Mouse (Mus musculus) spleen, postnatal 10 days (tissue): ENCODE results near the gene Rab40b.
"Not testable (repeated sequence)": the region's sequence is repeated elsewhere in the genome, so short reads cannot be mapped to it uniquely, and the experiment has no call there.

Source experiments
- DNase-seq, 2 experiments: peaks; one replicate each; pipeline ENCODE4 v3.0.0; 2021 to 2022; ENCODE audit warnings: low spot score in 2 of 2

Gene Rab40b

DNA sequence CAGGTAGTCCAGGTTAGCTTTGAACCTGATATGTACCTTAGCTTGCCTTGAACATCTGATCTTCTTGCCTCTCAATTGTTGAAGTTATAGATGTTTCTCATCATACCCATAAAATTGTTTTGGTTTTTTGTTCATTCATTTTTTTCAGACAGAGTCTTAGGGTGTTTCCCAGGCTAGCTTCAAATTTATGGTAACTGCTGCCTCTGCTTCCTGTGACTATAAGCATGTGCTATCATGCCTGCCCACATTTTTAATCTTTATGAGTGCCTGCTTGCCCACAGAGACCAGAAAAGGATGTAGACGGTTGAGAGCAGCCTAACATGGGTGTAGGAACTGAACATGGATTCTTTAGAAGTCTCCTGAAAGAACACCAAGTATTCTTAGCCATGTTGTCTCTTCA, 19.3 kb downstream of the Rab40b start:
- no peak for DNase-seq

DNA sequence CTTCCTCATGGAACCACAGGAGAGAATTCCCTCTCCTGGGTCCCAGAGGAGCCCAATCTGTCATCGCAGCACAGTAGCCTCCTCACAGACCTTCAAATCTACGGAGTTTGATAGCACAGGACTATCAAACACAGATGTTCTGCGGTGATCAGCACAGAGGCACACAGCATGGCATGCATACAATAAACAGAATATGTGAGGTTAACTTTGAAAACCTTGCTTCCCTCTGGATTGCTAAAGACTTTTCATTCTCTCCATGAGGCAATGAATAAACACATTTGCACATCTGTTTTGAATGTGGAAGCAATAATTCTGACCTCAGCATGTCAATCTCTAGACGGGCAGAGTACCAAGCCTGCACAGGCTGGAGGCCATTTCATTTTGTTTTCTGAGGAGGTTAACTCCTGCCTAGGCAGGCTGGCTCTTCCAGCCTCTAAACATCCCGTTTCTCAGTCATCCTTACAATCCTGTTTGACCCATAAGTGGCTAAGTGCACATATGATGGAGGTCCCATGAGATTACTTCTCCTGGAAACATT, 20.8 kb downstream of the Rab40b start:
- no peak for DNase-seq

DNA sequence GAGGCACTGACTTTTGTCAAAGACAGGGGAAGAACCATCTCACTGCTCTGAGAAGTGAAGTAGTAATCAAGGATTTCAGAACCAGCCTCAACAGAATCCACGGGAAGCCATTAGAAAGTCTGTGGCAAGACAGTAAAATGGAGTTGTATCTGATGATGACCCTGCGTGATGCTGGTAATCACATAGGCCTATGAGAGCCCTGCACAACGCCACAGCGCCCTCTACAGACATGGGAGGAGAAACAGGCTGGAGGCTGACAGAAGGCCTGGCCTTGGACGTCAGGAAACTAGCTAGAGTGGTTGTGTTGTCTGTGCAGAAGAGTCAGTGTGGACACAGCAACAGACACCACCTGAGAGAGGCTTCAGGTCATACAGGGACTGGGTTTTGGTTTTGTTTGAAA, 25.8 kb downstream of the Rab40b start:
- DNase-seq: peak; percentile 29 to 72

DNA sequence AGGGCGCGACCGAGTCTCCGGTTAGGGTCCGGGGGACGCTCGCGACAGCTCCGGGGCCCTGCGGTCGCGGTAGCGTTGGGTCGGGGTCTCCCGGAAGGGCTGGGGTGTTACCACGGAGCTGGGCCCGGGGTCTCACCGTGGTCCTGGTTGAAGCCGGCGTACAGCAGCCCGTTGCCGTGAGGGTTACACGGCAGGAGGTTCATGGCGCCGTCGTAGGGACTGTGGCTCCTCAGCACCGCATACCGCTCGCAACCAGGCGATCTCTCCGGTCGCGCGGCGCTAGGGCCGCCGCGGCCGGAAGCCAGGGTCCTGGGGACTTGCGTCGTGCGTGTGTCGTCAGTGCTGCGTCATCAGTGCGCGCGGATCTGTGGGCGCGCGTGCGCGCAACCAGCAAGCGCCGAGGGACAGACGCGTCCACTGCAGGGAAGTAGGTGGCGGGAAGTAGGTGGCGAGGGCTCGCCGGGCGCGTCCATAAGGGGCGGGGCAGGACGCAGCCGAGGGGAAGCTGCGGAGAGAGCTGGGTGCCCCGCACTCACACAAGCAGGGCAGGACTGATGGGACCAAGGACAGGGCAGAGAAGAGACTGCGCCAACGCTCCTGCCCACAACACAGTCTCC, 33.9 kb downstream of the Rab40b start, which contains the start of gene Wdr45b:
Gene Wdr45b (minus strand): TSS at position 355 of the 617 bp plus-strand sequence.
- peak; percentile 97 to 99 for DNase-seq

DNA sequence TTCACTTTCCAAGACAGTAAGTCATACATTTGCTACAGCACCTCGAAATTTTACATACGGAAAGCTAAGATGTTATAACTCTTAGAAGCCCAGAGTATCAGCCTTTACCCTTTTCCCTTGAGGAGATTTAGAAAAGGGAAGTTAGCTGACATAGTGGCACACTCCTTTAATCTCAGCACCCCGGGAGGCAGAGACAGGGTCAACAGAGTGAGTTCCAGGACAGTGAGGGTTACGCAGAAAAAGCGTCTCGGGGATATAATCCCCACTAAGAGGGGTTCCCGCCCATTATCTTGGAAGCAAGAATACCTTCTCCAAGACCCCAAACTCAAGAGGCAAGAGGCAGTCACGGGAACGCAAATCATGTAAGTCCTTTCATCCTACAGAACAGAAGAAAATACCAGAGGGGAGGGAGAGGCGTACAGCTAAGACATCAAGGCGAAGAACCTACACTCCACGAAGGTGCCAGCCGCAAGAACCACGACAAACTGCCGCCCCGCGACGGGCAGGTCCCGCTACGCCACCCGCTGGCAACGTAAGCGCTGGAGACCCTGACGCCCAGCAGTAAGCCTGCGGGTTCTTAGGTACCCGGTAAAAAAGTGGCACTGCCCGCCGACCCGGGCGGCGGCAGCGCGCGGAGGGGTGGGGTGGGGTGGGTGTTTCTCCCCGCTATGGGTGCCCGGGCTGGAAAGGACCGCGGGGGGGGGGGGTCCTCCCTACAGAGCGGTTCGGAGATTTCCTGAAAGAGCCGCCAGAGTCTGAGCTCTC, 34.5 kb downstream of the Rab40b start:
- peak; percentile 50 to 73 for DNase-seq

DNA sequence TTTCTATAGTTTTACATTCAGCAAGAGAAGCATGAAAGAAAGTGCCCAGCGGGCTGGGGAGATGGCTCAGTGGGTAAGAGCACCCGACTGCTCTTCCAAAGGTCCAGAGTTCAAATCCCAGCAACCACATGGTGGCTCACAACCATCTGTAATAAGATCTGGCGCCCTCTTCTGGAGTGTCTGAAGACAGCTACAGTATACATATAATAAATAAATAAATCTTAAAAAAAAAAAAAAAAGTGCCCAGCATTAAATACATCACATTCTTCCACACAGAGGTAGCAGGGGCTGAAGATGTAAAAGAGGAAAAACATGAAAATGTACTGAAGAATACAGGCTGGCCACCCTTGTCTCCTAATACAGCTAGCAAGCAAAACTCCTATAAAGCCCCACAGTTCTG, 39.3 kb downstream of the Rab40b start:
- not testable (repeated sequence) for DNase-seq

DNA sequence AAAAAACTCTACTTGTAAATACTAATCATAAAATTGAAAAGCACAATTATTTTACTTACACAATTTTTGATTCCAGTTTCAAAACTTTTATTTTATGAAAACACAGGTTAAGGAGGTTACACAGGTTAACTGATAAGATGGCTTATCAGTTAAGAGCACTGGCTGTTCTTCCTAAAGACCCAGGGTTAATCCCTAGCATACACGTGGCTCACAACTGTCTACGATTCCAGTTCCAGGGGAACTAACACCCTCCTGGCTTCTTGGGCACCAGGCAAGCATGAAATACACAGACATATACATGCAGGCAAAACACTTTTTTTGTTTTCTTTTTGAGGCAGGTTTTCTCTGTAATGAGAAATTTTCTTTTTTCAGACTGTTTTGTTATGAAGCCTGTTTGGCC, 39.9 kb downstream of the Rab40b start:
- no peak for DNase-seq

DNA sequence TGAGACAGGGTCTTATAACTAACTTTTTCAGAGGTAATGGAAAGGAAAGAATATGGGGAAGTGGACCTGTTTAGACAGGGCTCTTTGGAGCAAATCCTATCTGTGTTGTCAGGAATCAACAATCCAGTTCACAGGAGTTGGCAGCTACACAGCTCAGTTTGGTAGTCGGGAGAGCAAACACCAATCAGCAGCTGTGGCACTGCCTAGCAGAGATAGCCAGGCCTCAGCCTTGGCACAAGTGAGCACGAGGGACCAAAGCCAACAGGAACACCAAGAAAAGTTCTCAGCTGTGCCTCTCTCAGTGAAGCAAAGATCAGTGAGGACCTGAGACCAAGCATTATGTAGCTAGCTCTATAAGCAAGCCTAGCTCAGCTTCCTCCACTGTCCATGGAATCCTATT, 41.0 kb downstream of the Rab40b start:
- DNase-seq: no peak

DNA sequence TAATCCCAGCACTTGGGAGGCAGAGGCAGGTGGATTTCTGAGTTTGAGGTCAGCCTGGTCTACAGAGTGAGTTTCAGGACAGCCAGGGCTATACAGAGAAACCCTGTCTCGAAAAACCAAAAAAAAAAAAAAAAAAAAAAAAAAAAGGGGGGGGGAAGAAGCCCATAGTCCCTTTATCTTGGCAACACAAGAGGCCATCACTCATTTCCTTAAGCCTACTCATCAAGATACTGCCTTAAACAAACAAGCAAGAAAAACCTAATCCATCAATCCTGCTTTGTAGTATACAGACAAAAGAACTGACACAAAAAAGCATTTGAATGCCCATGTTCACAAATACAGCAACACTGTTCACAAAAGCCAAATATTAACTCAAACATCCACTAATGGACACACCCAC, 45.6 kb downstream of the Rab40b start:
- DNase-seq: not testable (repeated sequence)

DNA sequence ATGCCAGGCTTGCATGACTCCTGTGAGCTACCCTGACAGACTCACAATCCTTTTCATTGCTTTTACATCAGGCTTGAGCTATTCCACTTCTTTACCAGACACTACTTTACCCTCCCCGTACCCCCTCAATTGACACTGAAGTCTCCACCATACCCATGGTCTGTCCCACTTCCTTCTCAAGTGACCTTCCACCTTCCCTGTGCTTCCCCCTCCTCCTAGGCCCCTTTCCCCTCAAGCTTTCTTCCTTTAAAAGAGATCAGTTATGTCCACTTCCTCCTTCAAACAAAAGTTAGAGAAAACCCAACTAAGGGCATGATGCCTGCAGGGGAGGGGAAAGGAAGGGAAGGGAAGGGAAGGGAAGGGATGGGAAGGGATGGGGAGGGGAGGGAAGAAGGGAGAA, 47.8 kb downstream of the Rab40b start:
- no peak for DNase-seq

DNA sequence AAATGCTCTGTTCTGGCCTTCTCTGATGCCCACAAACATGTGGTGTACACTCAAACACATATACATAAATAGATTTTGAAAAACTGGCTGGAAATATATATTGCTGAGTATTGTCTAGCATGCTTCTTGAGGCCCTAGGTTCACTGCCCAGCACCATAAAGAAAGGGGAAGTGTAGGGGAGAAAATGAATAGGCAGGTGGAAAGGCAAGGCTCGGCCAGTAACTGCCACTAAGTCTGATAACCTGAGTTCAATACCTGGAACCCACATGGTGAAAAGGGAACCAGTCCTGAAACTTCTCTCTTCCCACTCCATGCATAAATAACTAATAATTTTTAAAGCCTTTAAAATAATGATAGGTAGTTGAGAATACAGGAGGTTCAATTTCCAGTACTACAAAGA, 48.4 kb downstream of the Rab40b start:
- DNase-seq: no peak

DNA sequence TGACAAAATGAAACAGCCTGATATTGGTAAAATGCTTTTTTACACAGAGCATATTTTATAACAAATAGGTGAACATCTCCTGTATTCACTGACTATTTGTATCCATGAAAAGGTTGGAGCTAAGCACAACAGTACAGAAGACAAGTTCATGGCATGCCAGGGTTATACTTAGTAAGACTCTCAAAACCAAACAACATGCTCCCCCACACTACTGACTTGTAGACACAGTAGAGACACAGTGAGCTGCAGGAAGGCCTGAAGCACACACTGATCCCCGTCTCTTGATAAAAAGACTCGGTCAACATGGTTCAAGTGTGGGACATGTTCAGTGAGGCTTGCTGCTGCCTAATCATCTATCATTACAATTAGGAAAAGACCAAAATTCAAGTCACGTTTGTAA, 56.4 kb downstream of the Rab40b start:
- DNase-seq: no peak

DNA sequence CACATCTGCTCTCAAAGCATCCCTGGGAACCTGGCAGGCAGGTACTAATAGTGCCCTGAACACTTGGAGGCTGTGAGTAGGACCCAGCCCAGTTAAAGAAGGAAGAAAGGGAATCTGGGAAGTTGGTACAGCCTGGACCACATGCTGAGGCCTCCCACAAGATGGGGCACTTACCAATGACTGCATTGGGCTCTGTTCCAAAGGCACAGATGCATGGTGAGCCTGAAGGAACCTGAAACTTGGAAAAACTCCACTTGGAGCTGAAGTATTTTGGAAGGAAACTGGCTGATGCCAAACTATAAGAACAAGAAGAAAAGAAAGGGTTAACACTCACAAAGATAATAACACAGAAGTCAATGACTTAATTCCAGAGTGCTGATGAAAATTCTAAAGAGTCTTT, 59.4 kb downstream of the Rab40b start:
- no peak for DNase-seq

DNA sequence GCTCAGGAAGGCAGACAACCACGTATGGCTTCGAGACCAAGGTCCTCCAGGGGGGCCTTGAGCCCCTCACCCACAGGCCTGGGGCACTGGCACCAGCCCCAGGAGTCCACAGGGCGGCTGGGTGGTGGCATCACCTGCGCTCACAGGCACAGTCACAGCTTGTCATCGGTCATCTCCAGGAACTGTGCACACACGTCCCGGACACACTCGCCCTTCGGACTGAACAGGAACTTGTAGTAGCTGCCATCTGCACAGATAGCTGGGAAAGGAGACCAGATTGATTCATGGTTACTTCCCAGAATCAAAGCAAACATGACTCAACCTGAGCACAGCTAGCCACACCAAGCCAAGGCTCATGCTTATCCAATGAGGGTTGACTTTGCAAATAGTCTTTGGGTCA, 59.8 kb downstream of the Rab40b start:
- no peak for DNase-seq

DNA sequence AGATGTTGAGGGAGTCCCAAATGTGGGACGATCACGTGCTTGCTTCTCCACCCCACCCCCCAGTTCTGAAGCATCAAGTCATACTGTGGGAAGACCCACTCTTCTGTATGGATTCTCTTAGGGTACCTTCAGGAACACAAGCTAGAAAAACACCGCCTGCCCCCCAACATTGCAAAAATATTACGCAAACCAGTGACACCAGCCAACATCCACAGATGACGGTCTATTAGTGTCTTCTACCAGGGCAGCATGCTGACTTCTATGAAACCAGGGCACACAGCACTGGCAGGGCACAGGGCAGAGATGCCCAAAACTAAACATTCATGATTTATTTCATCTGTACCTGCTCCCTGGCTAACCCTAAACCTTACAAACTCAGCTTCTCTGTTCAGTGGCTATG, 61.4 kb downstream of the Rab40b start:
- DNase-seq: no peak

DNA sequence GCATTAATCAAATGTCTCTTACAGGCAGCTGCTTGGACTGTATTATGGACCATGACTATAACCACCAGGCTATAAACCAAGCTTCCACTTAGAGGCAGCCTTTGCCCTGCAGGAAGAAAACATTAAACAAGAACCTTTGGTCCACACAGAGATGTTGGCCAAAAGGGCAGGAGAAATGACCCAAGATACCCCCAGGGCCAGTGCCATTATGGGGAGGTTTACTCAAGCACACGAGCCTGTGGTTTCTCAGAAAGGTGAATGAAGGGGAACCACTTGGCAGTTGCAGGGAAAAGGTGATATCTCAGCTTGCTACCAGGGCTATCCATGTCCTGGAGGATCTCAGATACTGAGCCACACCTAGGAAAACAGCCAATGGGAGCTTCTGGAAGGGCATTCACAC, 62.0 kb downstream of the Rab40b start:
- DNase-seq: no peak

DNA sequence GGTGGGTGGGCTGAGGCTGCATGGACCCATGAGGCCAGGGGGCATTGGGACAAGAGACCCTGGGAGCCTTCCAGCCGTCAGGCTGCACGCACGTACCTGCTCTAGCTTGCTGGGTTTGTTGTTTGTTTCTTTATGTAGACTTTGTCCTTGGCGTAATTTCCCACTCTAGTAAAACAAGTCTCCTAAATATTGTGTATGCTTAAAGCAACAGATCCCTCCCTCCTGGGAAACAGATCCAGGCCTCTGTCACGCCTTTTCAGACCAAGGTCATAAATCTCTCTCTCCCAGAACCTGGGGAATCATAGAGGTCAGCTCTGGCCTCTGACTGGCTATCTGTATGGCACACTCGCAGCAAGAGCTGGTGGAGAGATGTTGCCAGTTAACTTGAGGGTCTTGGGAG, 80.3 kb downstream of the Rab40b start:
- not testable (repeated sequence) for DNase-seq

DNA sequence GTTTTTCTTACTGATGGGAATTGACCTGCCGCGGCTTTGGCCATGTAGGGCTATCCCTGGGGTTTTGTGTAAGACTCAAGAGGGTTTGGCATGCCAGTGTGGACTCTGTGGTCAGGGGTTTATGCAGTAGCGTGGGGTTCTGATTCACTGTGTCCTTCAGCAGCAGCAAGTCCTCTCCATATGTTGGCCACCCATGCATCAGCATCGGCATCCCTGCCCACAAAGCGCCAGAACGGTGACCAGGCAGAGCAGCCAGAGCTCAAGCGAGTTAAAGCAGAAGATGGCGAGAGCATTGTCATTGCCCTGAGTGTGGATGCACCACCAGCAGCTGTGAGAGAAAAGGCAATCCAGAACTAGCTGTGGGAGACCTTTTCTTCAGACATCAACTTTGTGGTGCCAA, 81.4 kb downstream of the Rab40b start:
- DNase-seq: no peak
